Mouse (Mus musculus) MEL (cell line): Measurements from ENCODE around the gene Zfp993. TPM values are rescaled to one million over a fixed set of nuclear protein-coding genes. Genes with fewer than 3 reads are reported as not detected.
"Not testable (repeated sequence)": the region's sequence is repeated elsewhere in the genome, so short reads cannot be mapped to it uniquely, and the experiment has no call there.

Experiments used
- DNase-seq: peaks from one replicate; pipeline ENCODE4 v3.0.0; 2011; ENCODE audit warnings: low read depth, low spot score
- H3K27ac ChIP-seq: 2 replicates; pipeline ENCODE4 v1.5.1; 2012; ENCODE audit warnings: low read depth, mild to moderate bottlenecking, control low read depth, low read length, moderate library complexity; ENCODE audit not compliant: control insufficient read depth
- H3K27me3 ChIP-seq, 2 experiments: fragments of 150-350 bp in 1 of 2; sonication (generic) in 1 of 2; 2 replicates each; pipeline ENCODE4 v1.6.1; 2012; ENCODE audit warnings: low read length in 2 of 2, mild to moderate bottlenecking in 2 of 2, improper control_type of control experiment in 1 of 2, moderate library complexity in 1 of 2; ENCODE audit not compliant: insufficient read depth in 2 of 2, control insufficient read depth in 1 of 2
- H3K36me3 ChIP-seq, 2 experiments: 2 replicates each; pipeline ENCODE4 v1.6.1; 2012 to 2014; ENCODE audit warnings: low read length in 2 of 2, improper control_type of control experiment in 1 of 2, inconsistent platforms in 1 of 2, mild to moderate bottlenecking in 1 of 2; ENCODE audit not compliant: insufficient read depth in 2 of 2, control insufficient read depth in 1 of 2
- H3K4me1 ChIP-seq, 2 experiments: fragments of 150-350 bp in 1 of 2; sonication (generic) in 1 of 2; 2 replicates each; pipeline ENCODE4 v1.6.1; 2012; ENCODE audit warnings: low read length in 2 of 2, improper control_type of control experiment in 1 of 2, mild to moderate bottlenecking in 1 of 2; ENCODE audit not compliant: insufficient read depth in 2 of 2, control insufficient read depth in 1 of 2
- H3K4me3 ChIP-seq, 2 experiments: fragments of 150-350 bp in 1 of 2; sonication (generic) in 1 of 2; 2 replicates each; pipeline ENCODE4 v1.5.1; 2012; ENCODE audit warnings: low read depth in 2 of 2, low read length in 2 of 2, mild to moderate bottlenecking in 2 of 2, moderate library complexity in 2 of 2, control low read depth in 1 of 2, improper control_type of control experiment in 1 of 2; ENCODE audit not compliant: control insufficient read depth in 1 of 2, insufficient read depth in 1 of 2
- H3K79me2 ChIP-seq: 2 replicates; pipeline ENCODE4 v1.6.1; 2012; ENCODE audit warnings: mild to moderate bottlenecking, low read length, moderate library complexity; ENCODE audit not compliant: control insufficient read depth, poor library complexity, insufficient read depth
- H3K9ac ChIP-seq: 2 replicates; pipeline ENCODE4 v1.6.1; 2012; ENCODE audit warnings: low read depth, mild to moderate bottlenecking, control low read depth, low read length, moderate library complexity; ENCODE audit not compliant: control insufficient read depth, poor library complexity, severe bottlenecking
- H3K9me3 ChIP-seq: fragments of 150-350 bp; sonication (generic); replicated peaks from 2 replicates; pipeline ENCODE4 v1.6.1; 2012; ENCODE audit warnings: mild to moderate bottlenecking, low read length, improper control_type of control experiment, moderate library complexity; ENCODE audit not compliant: insufficient read depth
- polyA plus RNA-seq, 2 experiments: library from polyadenylated mRNA; stranded (reverse) in 1 of 2; unstranded in 1 of 2; fragments of >175 nt in 1 of 2; fragments of >200 nt in 1 of 2; gene quantifications; 2 replicates each; pipeline versions ENCODE4 v1.2.1 to v1.2.4; 2012; ENCODE audit warnings: low replicate concordance in 2 of 2, low read depth in 1 of 2; ENCODE audit not compliant: insufficient read length in 2 of 2, insufficient read depth in 1 of 2, missing spikeins in 1 of 2
- total RNA-seq: library from RNA; depleted of rRNA; stranded (reverse); fragments of 300-350 nt; gene quantifications from 2 replicates; pipeline ENCODE4 v1.2.3, GENCODE M21; 2012; rRNA removed

Gene Zfp993
- total RNA-seq (0.19 and 0.39 TPM in 2 replicates), polyA plus RNA-seq (1 to 10 TPM in 1 of 2 experiments, not detected in 1; 9.0 TPM)

- H3K9me3 ChIP-seq, H3K4me3 ChIP-seq, H3K27ac ChIP-seq, DNase-seq, H3K27me3 ChIP-seq, H3K36me3 ChIP-seq, H3K4me1 ChIP-seq, H3K9ac ChIP-seq, H3K79me2 ChIP-seq: not testable (repeated sequence)
Measured at GRCm38 (mm10) chr4:146610774-146611400, at the start of gene Zfp993. Gene Zfp993, plus strand, starts transcription at chr4:146610961.

DNA sequence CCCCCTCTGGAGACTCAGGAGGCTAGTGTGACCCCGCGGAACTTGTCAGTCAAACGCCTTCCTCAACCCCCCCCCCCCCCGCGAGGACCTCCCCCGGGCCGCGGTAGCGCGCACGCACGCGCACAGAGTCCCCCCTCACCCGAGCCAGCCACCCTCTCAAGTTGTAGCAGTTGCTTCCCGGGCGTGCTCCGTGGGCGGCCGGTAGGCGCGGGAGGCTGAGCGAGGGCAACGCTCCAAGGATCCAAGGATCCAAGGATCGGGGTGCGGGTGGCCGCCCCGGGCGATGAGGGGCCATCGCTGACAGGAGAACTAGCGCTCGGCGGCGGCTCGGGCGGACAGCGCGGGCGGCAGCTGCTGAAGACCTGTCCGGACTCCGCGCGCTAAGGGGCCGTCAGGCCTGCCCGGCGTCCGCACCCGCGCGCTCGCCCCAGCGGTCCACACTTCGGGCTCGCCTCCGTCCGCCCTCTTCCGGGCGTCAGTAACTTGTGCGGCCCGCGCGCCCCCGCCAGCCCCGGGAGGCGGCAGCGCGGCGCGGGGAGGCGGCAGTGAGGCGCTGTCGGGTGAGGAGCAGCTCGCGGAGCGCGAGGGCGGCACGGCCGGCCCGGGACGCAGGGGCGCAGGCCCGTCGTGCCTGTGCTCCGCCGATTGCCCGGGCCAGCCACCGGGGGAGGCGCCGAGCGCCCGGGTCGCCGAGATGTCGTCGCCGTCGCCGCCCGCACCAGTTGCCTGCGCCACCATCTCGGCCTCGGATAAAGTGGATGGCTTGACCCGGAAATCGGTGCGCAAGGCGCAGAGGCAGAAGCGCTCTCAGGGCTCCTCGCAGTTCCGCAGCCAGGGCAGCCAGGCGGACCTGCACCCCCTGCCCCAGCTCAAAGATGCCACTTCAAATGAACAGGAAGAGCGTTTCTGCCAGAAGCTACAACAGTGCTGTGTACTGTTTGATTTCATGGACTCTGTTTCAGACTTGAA lies 30.6 kb upstream of the Zfp993 start:
- H3K27me3 ChIP-seq, H3K9ac ChIP-seq, DNase-seq, H3K79me2 ChIP-seq, H3K36me3 ChIP-seq, H3K9me3 ChIP-seq, H3K4me3 ChIP-seq, H3K27ac ChIP-seq, H3K4me1 ChIP-seq: not testable (repeated sequence)

- peak overlapping the region; percentile 39 to 40; a peak in 3 of 4 replicates for H3K4me3 ChIP-seq
- H3K9ac ChIP-seq, result peak overlapping the region; percentile 45; the same call in 1 of the 2 replicates
- H3K27me3 ChIP-seq, H3K27ac ChIP-seq, DNase-seq, H3K4me1 ChIP-seq, H3K36me3 ChIP-seq, H3K79me2 ChIP-seq, H3K9me3 ChIP-seq: not testable (repeated sequence)
Measured at GRCm38 (mm10) chr4:146603578-146604399, 7.0 kb upstream of the Zfp993 start.

DNA sequence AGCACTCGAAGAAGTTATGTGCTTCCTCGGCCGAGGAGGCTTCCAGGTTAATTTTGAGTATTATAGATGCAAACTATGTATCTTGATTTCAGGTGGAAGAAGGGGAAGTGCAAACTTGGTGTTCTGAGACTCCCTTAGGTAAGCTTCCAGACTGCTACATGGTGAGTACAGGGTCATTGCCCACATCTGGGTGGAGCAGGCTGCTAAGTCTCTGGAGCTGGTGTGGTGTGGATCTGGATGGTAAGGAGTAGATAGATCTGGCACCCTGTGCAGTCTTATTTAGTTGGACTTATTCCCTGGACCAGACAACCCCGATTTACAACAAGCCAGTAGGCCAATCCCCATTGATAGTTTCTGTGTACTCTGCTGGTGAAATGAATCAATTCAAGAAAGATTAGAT lies 33.6 kb downstream of the Zfp993 start:
- H3K79me2 ChIP-seq, H3K4me3 ChIP-seq, H3K27ac ChIP-seq, H3K4me1 ChIP-seq, H3K27me3 ChIP-seq, H3K36me3 ChIP-seq, DNase-seq, H3K9ac ChIP-seq, H3K9me3 ChIP-seq: not testable (repeated sequence)

DNA sequence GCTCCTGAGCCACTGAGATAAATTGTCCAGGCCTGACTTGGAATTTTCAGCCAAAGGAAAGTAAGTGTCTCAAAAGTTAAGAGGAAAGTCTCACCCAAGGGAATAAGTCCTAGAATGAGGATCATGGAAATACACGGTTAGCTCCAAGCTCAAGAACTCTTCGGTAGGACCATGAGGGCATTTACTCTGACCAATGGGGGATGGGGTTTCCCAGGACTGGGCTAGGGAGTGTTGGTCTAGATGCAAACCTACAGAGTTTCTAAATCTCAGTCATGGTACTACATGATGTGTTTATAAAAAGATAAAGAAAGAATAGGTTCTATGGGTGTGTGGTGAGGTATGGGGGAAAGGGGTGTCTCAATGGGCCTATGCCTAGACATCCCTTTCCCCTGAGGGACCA lies 38.9 kb downstream of the Zfp993 start:
- H3K4me3 ChIP-seq, H3K9ac ChIP-seq, H3K27me3 ChIP-seq, H3K27ac ChIP-seq, H3K79me2 ChIP-seq, DNase-seq, H3K4me1 ChIP-seq, H3K36me3 ChIP-seq, H3K9me3 ChIP-seq: not testable (repeated sequence)

- H3K36me3 ChIP-seq, DNase-seq, H3K9ac ChIP-seq, H3K9me3 ChIP-seq, H3K4me1 ChIP-seq, H3K4me3 ChIP-seq, H3K27me3 ChIP-seq, H3K27ac ChIP-seq, H3K79me2 ChIP-seq: not testable (repeated sequence)
Measured at GRCm38 (mm10) chr4:146650115-146650514, 39.4 kb downstream of the Zfp993 start.
